Mouse (Mus musculus) urinary bladder, postnatal 4 days (tissue): ENCODE measurements around the gene Dbh.

ENCODE experiments used
- DNase-seq, 2 experiments: peaks; one replicate each; pipeline ENCODE4 v3.0.0; 2021 to 2022; ENCODE audit warnings: low spot score in 2 of 2

The Dbh gene

GRCm38 (mm10) chr2:27163851-27164250 is 1.2 kb upstream of the Dbh start:
- no peak for DNase-seq

- DNase-seq, result no peak
Measured at GRCm38 (mm10) chr2:27166074-27166473, 1.0 kb downstream of the Dbh start.

- no peak for DNase-seq
Measured at GRCm38 (mm10) chr2:27166999-27167398, 2.0 kb downstream of the Dbh start.

DNA sequence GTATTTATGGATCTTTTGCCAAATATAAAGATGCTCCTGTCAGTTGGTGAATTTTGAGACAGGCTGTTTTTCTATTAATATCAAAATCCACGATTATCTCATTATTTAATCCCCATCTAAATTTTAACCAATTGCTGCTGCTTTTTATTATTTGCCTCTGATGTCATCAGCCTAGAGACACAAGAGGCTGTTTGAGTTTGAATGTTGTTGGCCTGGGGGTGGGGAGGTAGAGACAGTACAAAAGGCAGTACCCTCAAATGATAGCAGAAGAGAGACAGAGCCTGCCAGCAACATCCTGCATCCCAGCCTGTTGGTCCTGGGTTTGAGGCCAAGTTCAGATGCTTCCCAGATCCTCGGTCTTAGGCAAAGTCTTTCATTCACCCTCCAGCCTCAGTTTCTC is 9.2 kb downstream of the Dbh start:
- DNase-seq, result no peak

DNA sequence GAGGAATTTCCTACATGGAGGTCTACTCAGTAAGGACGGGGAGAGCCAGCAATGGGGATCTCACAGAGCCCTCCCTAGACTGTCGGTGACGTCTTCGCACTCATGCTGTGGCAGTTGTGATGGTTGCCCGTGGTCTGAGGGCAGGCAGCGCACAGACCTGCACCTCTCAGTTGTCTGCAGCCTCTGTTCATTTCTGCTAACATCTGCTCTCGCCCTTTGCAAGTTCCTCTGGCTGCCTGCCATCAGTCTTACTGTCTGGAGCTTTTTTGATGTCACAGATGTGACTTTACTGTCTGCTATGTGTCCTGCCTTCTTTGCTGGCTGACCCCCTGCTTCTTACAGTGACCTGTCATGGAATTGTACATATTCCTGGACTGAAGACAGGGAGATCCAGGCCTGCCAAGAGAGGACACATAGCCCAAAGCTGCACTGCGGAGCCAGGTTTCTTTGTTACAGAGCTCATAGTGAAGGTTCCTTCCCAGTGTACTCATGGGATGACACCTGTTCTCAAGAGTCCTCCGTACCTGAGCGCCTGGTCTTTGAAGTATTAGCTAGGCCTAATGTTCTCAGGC is 10.7 kb downstream of the Dbh start:
- DNase-seq, result no peak

GRCm38 (mm10) chr2:27179101-27179500 is 14.1 kb downstream of the Dbh start:
- no peak for DNase-seq

GRCm38 (mm10) chr2:27181907-27182306 is 16.9 kb downstream of the Dbh start:
- no peak for DNase-seq

DNA sequence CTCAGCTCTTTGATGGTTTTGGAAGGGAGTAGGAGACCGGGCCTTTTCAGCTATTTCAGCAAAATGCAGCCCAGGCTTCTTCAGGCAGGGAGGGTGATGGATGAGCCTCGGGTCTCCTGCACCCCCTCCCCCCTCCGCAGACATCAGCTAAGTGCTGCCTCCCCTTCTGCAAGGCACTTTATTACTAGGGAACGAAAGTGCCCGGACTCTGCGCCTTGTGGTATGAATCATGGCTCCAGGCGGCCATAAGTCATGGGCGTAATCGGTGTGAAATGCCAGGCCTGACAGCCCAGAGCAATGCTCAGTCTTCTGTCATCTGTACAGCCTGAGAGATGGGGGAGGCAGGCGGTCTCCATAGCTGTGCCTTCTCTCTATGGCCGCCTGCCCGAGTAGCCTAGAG is 18.7 kb downstream of the Dbh start:
- no peak for DNase-seq

- DNase-seq, result no peak
Measured at GRCm38 (mm10) chr2:27187531-27187930, 22.5 kb downstream of the Dbh start.

GRCm38 (mm10) chr2:27189994-27190393 is 25.0 kb downstream of the Dbh start:
- DNase-seq, result no peak

DNA sequence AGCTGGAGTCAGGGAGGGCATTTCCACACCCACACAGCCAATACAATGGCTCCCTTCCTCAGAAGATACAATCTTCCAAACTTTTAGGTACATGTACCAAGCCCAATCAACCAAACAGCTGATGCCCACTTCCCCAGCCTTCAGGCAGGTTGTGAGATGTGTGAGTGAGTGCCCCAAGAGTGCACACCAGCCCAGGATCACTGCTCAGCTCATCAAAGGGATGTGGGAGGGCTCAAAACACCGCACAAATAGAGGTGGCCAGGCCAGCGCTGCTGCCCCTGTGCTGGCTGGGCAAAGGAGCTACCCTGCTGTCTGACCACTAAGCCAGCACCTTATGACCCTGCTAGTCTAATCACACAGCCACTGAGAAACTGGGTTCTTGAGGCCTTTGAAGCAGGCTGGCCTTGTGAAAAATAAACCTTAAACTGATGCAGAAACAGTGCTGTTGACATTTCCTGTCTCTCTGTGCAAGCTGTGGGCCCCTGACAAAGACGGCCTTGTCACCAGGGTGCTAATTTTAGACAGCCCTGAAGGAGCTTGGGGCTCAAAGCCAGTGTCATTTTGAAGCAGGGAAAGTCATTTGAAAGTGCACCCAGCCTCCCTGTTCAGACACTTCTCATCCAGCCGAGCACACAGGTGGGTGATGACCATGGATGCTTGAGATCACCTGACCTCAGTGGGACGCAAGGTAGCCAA is 33.7 kb downstream of the Dbh start:
- no peak for DNase-seq

DNA sequence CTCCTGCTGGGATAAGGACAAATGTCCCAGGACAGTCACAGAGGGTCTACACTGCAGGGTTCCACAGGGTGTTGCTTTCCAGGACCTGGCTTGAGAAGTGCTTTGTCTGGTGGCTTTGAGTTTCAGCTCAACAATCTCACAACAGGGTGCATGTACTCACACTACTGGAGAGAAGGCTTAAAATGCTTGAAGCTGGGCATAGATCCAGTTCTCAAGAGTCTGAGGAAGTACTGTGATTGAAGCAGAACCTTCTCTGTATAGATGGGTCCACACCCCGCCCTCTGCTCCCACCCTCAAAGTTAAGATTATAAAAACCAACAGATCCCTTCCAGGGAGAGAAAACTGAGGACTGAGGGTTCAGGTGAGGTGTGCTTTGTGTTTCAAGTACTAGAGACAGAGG is 35.6 kb downstream of the Dbh start:
- DNase-seq, result no peak

DNA sequence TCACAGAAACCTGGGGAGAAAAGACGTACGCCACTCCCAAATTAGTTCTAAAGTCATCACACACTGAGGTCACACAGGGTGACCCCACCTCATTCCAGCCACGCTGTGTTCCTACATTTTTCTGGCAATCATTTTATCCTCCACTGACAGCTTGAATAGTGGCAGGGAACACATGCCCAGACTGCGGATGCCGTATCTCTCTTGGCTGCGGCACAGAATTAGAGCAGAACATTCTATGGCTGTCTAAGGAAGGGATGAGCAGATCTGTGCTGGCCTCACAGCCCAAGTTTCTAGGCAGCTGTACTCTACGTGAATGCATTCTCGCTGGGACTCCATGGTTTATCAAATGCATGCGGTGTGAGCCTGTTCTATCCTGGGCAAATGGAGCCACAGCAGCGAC is 40.6 kb downstream of the Dbh start:
- DNase-seq, result no peak

GRCm38 (mm10) chr2:27206128-27206797 is 41.2 kb downstream of the Dbh start:
- peak; percentile 66 to 83 for DNase-seq

DNA sequence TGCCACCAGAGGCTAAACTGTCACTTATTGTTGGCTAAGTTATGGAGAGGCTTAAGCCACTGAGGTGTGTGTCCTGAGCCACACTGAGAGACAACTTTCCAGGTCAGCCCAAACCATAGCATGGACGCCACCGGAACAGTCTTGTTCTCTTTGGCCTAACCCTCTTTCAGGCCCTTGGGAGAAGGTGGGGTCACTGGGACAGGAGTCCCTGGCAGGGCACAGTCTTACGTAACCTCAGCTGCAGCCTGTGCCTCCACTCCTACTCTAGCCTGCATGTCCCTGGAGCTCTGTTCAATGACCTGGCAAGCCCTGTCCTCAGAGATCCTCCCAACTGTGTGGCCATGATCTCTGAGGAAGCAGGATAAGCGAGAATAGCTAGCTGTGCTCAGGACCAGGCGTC is 42.1 kb downstream of the Dbh start:
- DNase-seq, result no peak

DNA sequence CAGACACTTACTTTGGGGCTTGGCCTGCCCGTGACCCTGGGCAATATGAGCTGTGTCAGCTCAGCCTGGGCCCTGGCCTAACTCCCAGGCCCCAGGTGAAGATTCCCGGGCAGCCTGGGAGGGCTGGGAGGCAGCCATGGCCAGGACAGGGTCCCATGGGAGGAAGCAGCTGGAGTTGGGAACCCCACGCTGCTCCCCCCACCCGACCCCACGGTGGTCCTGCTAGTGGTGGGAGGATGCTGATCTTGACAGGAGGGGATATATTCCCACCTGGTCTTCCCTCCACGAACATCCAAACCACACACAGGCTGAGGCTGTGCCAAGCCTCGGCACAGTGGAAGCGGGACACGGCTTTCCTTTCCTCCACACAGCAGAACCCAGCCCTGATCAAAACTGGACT is 44.3 kb downstream of the Dbh start:
- DNase-seq, result no peak

DNA sequence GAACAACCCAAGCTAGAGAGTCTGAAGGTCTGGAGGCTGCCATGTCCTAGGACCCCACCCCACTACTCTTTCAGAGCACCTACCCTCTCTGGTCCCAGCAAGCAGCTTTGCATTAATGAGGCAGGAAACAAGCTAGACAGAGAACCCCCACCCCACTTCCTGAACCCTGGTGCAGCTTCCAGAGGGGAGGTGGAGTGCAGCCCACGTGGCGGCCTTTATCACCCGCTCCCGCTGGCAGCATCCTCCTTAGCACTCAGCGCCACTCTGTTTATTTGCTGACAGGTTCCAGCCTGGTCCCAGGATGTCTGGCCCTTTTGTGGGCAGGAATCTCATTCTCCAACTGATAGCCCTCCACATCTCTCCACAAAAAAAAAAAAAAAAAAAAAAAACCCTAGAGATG is 44.8 kb downstream of the Dbh start:
- no peak for DNase-seq

DNA sequence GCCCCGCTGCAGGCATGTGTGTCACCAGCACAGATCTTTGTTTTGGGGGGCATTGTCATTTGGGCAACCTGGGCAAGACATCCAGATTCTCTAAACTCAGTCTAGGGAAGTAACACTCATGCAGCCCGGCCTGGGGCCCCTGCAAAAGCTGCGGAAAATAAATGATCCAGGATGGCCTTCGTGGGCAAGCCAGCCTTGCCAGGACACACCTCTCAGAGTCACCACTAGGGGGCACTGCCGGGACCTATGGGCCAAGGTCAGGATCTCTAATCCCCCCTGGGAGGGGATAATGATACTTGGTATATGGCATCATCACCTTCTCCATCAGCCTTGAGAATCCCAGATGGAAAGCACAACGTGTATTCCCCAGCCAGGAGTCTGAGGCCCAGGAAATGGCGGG is 45.2 kb downstream of the Dbh start:
- DNase-seq, result peak in 1 of 2 experiments; percentile 68

- DNase-seq, result no peak
Measured at GRCm38 (mm10) chr2:27210676-27211210, 45.7 kb downstream of the Dbh start.

GRCm38 (mm10) chr2:27211966-27212893 is 47.2 kb downstream of the Dbh start:
- DNase-seq, result peak in 1 of 2 experiments; percentile 35

DNA sequence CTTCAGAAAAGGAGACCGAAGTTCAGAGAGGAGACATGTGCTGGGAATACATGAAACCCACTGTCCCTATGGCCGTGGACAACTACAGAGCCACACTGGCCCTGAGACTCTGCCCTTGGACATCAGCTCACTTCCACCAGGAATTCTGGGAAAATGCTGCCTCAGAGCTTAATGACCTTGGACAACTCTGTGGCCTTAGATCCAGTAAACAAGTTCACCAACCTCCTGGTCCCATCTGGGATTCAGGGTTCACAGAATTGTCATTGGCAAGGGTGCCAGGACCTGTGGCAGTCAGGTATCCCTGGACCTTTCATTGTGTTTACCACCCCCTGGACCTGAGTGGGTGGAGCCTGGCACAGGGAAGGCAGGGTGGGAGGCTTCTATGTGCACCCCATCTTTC is 50.5 kb downstream of the Dbh start:
- DNase-seq, result no peak

- DNase-seq, result no peak
Measured at GRCm38 (mm10) chr2:27218121-27218544, 53.1 kb downstream of the Dbh start.
